Mouse (Mus musculus) heart, embryonic 10.5 days (tissue): ENCODE data around the gene Arpc1a. TPM values are rescaled to one million over a fixed set of nuclear protein-coding genes. Genes with fewer than 3 reads are reported as not detected.

Source experiments
- polyA plus RNA-seq: library from polyadenylated mRNA; unstranded; fragments of >200 nt; fragmentation: Nextera tagmentation; extraction: Ambion mirVana; gene quantifications from 2 replicates; pipeline ENCODE4 v1.2.1, GENCODE M21; 2016

The Arpc1a gene
- polyA plus RNA-seq, 1 experiment from 2014 or later, result 117 TPM

Other genes with a start within 250 kb of the Arpc1a start
- gene Smurf1, start 118.0 kb upstream of the Arpc1a start, polyA plus RNA-seq, result 15.5 and 16.1 TPM in 2 replicates
- not detected in 2 replicates for gene Gm4871, start 51.1 kb upstream of the Arpc1a start, polyA plus RNA-seq
- not detected in 2 replicates for gene 1700018F24Rik, start 40.8 kb upstream of the Arpc1a start, polyA plus RNA-seq
- gene Kpna7, start 200 bp downstream of the Arpc1a start, polyA plus RNA-seq, result not detected in 2 replicates
- 195 and 218 TPM in 2 replicates for gene Arpc1b, start 30.4 kb downstream of the Arpc1a start, polyA plus RNA-seq
- gene Pdap1, start 56.4 kb downstream of the Arpc1a start, polyA plus RNA-seq, result 79.4 and 86.3 TPM in 2 replicates
- 162 and 200 TPM in 2 replicates for gene Bud31, start 56.5 kb downstream of the Arpc1a start, polyA plus RNA-seq
- 14.6 and 15.0 TPM in 2 replicates for gene Ptcd1, start 83.3 kb downstream of the Arpc1a start, polyA plus RNA-seq
- gene Cpsf4, start 83.4 kb downstream of the Arpc1a start, polyA plus RNA-seq, result 38.8 and 53.3 TPM in 2 replicates
- gene Atp5j2, start 108.2 kb downstream of the Arpc1a start, polyA plus RNA-seq, result 717 and 837 TPM in 2 replicates
- 6.1 TPM in 2 replicates for gene Zkscan14, start 118.0 kb downstream of the Arpc1a start, polyA plus RNA-seq
- gene Zkscan5, start 120.7 kb downstream of the Arpc1a start, polyA plus RNA-seq, result 10.9 and 11.8 TPM in 2 replicates
- gene Zfp655, start 147.9 kb downstream of the Arpc1a start, polyA plus RNA-seq, result 32.5 and 38.0 TPM in 2 replicates
- 0.16 and 0.33 TPM in 2 replicates for gene Zscan25, start 196.7 kb downstream of the Arpc1a start, polyA plus RNA-seq